Mouse (Mus musculus) embryonic facial prominence, embryonic 11.5 days (tissue): ENCODE data around the gene Sult2a3. TPM values are rescaled to one million over a fixed set of nuclear protein-coding genes. Genes with fewer than 3 reads are reported as not detected.
"Not testable (repeated sequence)": the region's sequence is repeated elsewhere in the genome, so short reads cannot be mapped to it uniquely, and the experiment has no call there.

Experiments
- ATAC-seq: fragments of 200-750 bp; cut with Nextera tagmentation; replicated peaks from 2 replicates; pipeline ENCODE4 v1.8.0; 2017; ENCODE audit warnings: low read depth; ENCODE audit not compliant: insufficient number of reproducible peaks, low FRiP score, low TSS enrichment
- DNase-seq: peaks from one replicate; pipeline ENCODE4 v3.0.0-alpha.2; 2015; ENCODE audit warnings: low spot score
- H3K27ac ChIP-seq: fragments of 300-500 bp; sonication (generic); replicated peaks from 2 replicates; pipeline ENCODE4 v1.5.1; 2014; ENCODE audit warnings: mild to moderate bottlenecking, low read depth, low read length, control low read depth
- H3K27me3 ChIP-seq: fragments of 300-500 bp; sonication (generic); 2 replicates; pipeline ENCODE4 v1.6.1; 2014; ENCODE audit warnings: mild to moderate bottlenecking, low read length, moderate library complexity, mixed read lengths; ENCODE audit not compliant: control insufficient read depth, insufficient read depth
- H3K36me3 ChIP-seq: fragments of 300-500 bp; sonication (generic); replicated peaks from 2 replicates; pipeline ENCODE4 v1.6.1; 2014; ENCODE audit warnings: low read depth, mild to moderate bottlenecking, low read length, moderate library complexity, mixed read lengths; ENCODE audit not compliant: control insufficient read depth, insufficient read depth
- H3K4me1 ChIP-seq: fragments of 300-500 bp; sonication (generic); 2 replicates; pipeline ENCODE4 v1.6.1; 2014; ENCODE audit warnings: low read length, mixed read lengths; ENCODE audit not compliant: control insufficient read depth, insufficient read depth
- H3K4me2 ChIP-seq: fragments of 300-500 bp; sonication (generic); 2 replicates; pipeline ENCODE4 v1.6.1; 2014; ENCODE audit warnings: low read depth, mild to moderate bottlenecking, control low read depth, low read length, moderate library complexity
- H3K4me3 ChIP-seq: fragments of 300-500 bp; sonication (generic); 2 replicates; pipeline ENCODE4 v1.5.1; 2014; ENCODE audit warnings: low read depth, low read length, control low read depth
- H3K9ac ChIP-seq: fragments of 300-500 bp; sonication (generic); replicated peaks from 2 replicates; pipeline ENCODE4 v1.6.1; 2014; ENCODE audit warnings: mild to moderate bottlenecking, control low read depth, low read length
- H3K9me3 ChIP-seq: fragments of 300-500 bp; sonication (generic); replicated peaks from 2 replicates; pipeline ENCODE4 v1.6.1; 2016; ENCODE audit warnings: mild to moderate bottlenecking, low read length, inconsistent platforms, mixed read lengths; ENCODE audit not compliant: control insufficient read depth
- WGBS: fragments of 180-500 bp; shearing (Covaris S2); extraction: QIAGEN DNeasy Blood & Tissue Kit; methylation state at CpG from one replicate; pipeline ENCODE4 v1.1.7; 2014; 5-methylcytosine and 5-hydroxymethylcytosine counted together
- polyA plus RNA-seq: library from polyadenylated mRNA; unstranded; fragments of >200 nt; fragmentation: Nextera tagmentation; extraction: Ambion mirVana; gene quantifications from 2 replicates; pipeline ENCODE4 v1.2.1, GENCODE M21; 2014

The Sult2a3 gene
- not detected in 2 replicates for polyA plus RNA-seq

- Histone ChIP-seq H3K4me2 (no peak within 1 kb of the TSS), H3K9me3 (no peaks in the 10 kb centered on the region), H3K36me3 (no peaks in the 10 kb centered on the region), H3K27ac (no peak within 1 kb of the TSS), H3K27me3 (no peaks in the 10 kb centered on the region), H3K4me3 (no peak within 1 kb of the TSS), H3K4me1 (no peaks in the 10 kb centered on the region), H3K9ac (no peak within 1 kb of the TSS)
- no peak for ATAC-seq
- no peak for DNase-seq
- 90% methylated on average over 2 of the region's 2 CpGs for WGBS
Measured at GRCm38 (mm10) chr7:14122944-14123343, at the start of gene Sult2a3. TSS of gene Sult2a3 (minus strand) at chr7:14123044.

- H3K27ac ChIP-seq, result no peak overlapping the region
- H3K4me1 ChIP-seq, result no peaks in the 10 kb centered on the region
- H3K4me2 ChIP-seq, result no peak overlapping the region
- H3K9me3 ChIP-seq, result no peaks in the 10 kb centered on the region
- ATAC-seq (no peak), DNase-seq (no peak)
- no peak overlapping the region for H3K9ac ChIP-seq
- WGBS, result 69% methylated on average over 2 of the region's 2 CpGs
- H3K4me3 ChIP-seq, result no peak overlapping the region
- no peaks in the 10 kb centered on the region for H3K36me3 ChIP-seq
- no peaks in the 10 kb centered on the region for H3K27me3 ChIP-seq
Measured at GRCm38 (mm10) chr7:14120436-14120835, 2.4 kb downstream of the Sult2a3 start.

- 68% methylated on average over 3 of the region's 3 CpGs for WGBS
- not testable (repeated sequence) for H3K9ac ChIP-seq, H3K36me3 ChIP-seq, H3K4me2 ChIP-seq, H3K4me3 ChIP-seq, H3K9me3 ChIP-seq, H3K27me3 ChIP-seq, H3K27ac ChIP-seq, H3K4me1 ChIP-seq, ATAC-seq, DNase-seq
Measured at GRCm38 (mm10) chr7:14119865-14120264, 3.0 kb downstream of the Sult2a3 start.

GRCm38 (mm10) chr7:14116761-14117160 lies 6.1 kb downstream of the Sult2a3 start:
- Histone ChIP-seq H3K4me1 (no peaks in the 10 kb centered on the region), H3K36me3 (no peaks in the 10 kb centered on the region), H3K4me2 (no peak overlapping the region), H3K9me3 (no peaks in the 10 kb centered on the region), H3K27ac (no peak overlapping the region), H3K9ac (no peak overlapping the region), H3K27me3 (no peaks in the 10 kb centered on the region), H3K4me3 (no peak overlapping the region)
- WGBS, result 26% methylated on average over 1 of the region's 1 CpGs
- no peak for ATAC-seq
- DNase-seq, result no peak

GRCm38 (mm10) chr7:14114471-14114870 lies 8.4 kb downstream of the Sult2a3 start:
- H3K4me2 ChIP-seq, H3K4me3 ChIP-seq, DNase-seq, H3K9me3 ChIP-seq, H3K9ac ChIP-seq, ATAC-seq, H3K27me3 ChIP-seq, H3K36me3 ChIP-seq, H3K4me1 ChIP-seq, H3K27ac ChIP-seq: not testable (repeated sequence)
- 38% methylated on average over 3 of the region's 3 CpGs for WGBS

GRCm38 (mm10) chr7:14047821-14048220 lies 75.0 kb downstream of the Sult2a3 start:
- H3K9ac ChIP-seq, H3K36me3 ChIP-seq, H3K27me3 ChIP-seq, H3K9me3 ChIP-seq, H3K4me1 ChIP-seq, H3K4me3 ChIP-seq, H3K4me2 ChIP-seq, DNase-seq, ATAC-seq, H3K27ac ChIP-seq: not testable (repeated sequence)
- WGBS, result 58% methylated on average over 1 of the region's 1 CpGs

- H3K27ac ChIP-seq, result not testable (repeated sequence)
Measured at GRCm38 (mm10) chr7:14030831-14031230, 92.0 kb downstream of the Sult2a3 start.

More at GRCm38 (mm10) chr7:14030831-14031230, 92.0 kb downstream of the Sult2a3 start:
- not testable (repeated sequence) for H3K9ac ChIP-seq, H3K4me1 ChIP-seq, H3K4me2 ChIP-seq, H3K9me3 ChIP-seq, H3K36me3 ChIP-seq, DNase-seq, ATAC-seq, H3K4me3 ChIP-seq, H3K27me3 ChIP-seq
